Mouse (Mus musculus): ENCODE results near the gene Gpat2. TPM values are rescaled to one million over a fixed set of nuclear protein-coding genes. Genes with fewer than 3 reads are reported as not detected.

The Gpat2 gene
- total RNA-seq, 2 experiments from 2014 or later, result not detected

Other genes with a start within 250 kb of the Gpat2 start
- gene 1810024B03Rik, start 216.9 kb upstream of the Gpat2 start, total RNA-seq (2014; fragmentation: Nextera tagmentation), result 1.2 and 3.4 TPM in 2 replicates
- gene 1810024B03Rik, start 216.9 kb upstream of the Gpat2 start, total RNA-seq (2017), result 1.5 and 2.3 TPM in 2 replicates
- gene Snrnp200, start 216.8 kb upstream of the Gpat2 start, total RNA-seq (2014; fragmentation: Nextera tagmentation), result 66.4 and 82.1 TPM in 2 replicates
- 133 and 167 TPM in 2 replicates for gene Snrnp200, start 216.8 kb upstream of the Gpat2 start, total RNA-seq (2017)
- gene Ciao1, start 177.4 kb upstream of the Gpat2 start, total RNA-seq (2014; fragmentation: Nextera tagmentation), result 36.3 and 47.4 TPM in 2 replicates
- 33.5 and 38.7 TPM in 2 replicates for gene Ciao1, start 177.4 kb upstream of the Gpat2 start, total RNA-seq (2017)
- 12.8 and 18.8 TPM in 2 replicates for gene Tmem127, start 177.3 kb upstream of the Gpat2 start, total RNA-seq (2014; fragmentation: Nextera tagmentation)
- gene Tmem127, start 177.3 kb upstream of the Gpat2 start, total RNA-seq (2017), result 32.4 and 41.7 TPM in 2 replicates
- gene Stard7, start 155.0 kb upstream of the Gpat2 start, total RNA-seq (2014; fragmentation: Nextera tagmentation), result 69.6 and 84.0 TPM in 2 replicates
- 131 and 143 TPM in 2 replicates for gene Stard7, start 155.0 kb upstream of the Gpat2 start, total RNA-seq (2017)
- gene Dusp2, start 89.0 kb upstream of the Gpat2 start, total RNA-seq (2014; fragmentation: Nextera tagmentation), result 22.3 and 33.3 TPM in 2 replicates
- gene Dusp2, start 89.0 kb upstream of the Gpat2 start, total RNA-seq (2017), result 50.4 and 51.2 TPM in 2 replicates
- gene Astl, start 86.6 kb upstream of the Gpat2 start, total RNA-seq (2014; fragmentation: Nextera tagmentation), result 0.60 TPM in 1 of 2 replicates, not detected in the other
- 0.04 and 0.21 TPM in 2 replicates for gene Astl, start 86.6 kb upstream of the Gpat2 start, total RNA-seq (2017)
- gene Adra2b, start 62.0 kb upstream of the Gpat2 start, total RNA-seq (2014; fragmentation: Nextera tagmentation), result not detected in 2 replicates
- gene Adra2b, start 62.0 kb upstream of the Gpat2 start, total RNA-seq (2017), result not detected in 2 replicates
- gene Fahd2a, start 19.4 kb downstream of the Gpat2 start, total RNA-seq (2014; fragmentation: Nextera tagmentation), result 6.0 and 26.2 TPM in 2 replicates
- gene Fahd2a, start 19.4 kb downstream of the Gpat2 start, total RNA-seq (2017), result 6.6 and 11.9 TPM in 2 replicates
- 37.4 and 50.0 TPM in 2 replicates for gene Kcnip3, start 96.9 kb downstream of the Gpat2 start, total RNA-seq (2014; fragmentation: Nextera tagmentation)
- 19.5 and 23.4 TPM in 2 replicates for gene Kcnip3, start 96.9 kb downstream of the Gpat2 start, total RNA-seq (2017)
- gene Prom2, start 116.3 kb downstream of the Gpat2 start, total RNA-seq (2014; fragmentation: Nextera tagmentation), result not detected in 2 replicates
- not detected in 2 replicates for gene Prom2, start 116.3 kb downstream of the Gpat2 start, total RNA-seq (2017)
- gene Zfp661, start 161.9 kb downstream of the Gpat2 start, total RNA-seq (2014; fragmentation: Nextera tagmentation), result 4.0 and 5.8 TPM in 2 replicates
- 4.4 and 5.2 TPM in 2 replicates for gene Zfp661, start 161.9 kb downstream of the Gpat2 start, total RNA-seq (2017)
- gene Mrps5, start 162.0 kb downstream of the Gpat2 start, total RNA-seq (2014; fragmentation: Nextera tagmentation), result 45.4 and 54.2 TPM in 2 replicates
- 137 and 187 TPM in 2 replicates for gene Mrps5, start 162.0 kb downstream of the Gpat2 start, total RNA-seq (2017)
- not detected in 2 replicates for gene Mal, start 231.5 kb downstream of the Gpat2 start, total RNA-seq (2014; fragmentation: Nextera tagmentation)
- gene Mal, start 231.5 kb downstream of the Gpat2 start, total RNA-seq (2017), result not detected in 2 replicates